Mouse (Mus musculus) lung, embryonic 15.5 days (tissue): ENCODE data around the gene Ldb3. TPM values are rescaled to one million over a fixed set of nuclear protein-coding genes. Genes with fewer than 3 reads are reported as not detected.

Experiments used
- ATAC-seq: fragments of 200-750 bp; cut with Nextera tagmentation; 2 replicates; pipeline ENCODE4 v1.8.0; 2017; ENCODE audit warnings: moderate number of reproducible peaks, borderline replicate concordance; ENCODE audit not compliant: low FRiP score, low TSS enrichment; ENCODE audit errors: extremely low read depth
- H3K27ac ChIP-seq: fragments of 300-500 bp; sonication (generic); 2 replicates; pipeline ENCODE4 v1.5.1; 2015; ENCODE audit warnings: moderate library complexity, mild to moderate bottlenecking, inconsistent platforms
- H3K27me3 ChIP-seq: fragments of 300-500 bp; sonication (generic); 2 replicates; pipeline ENCODE4 v1.6.1; 2015; ENCODE audit warnings: inconsistent platforms
- H3K36me3 ChIP-seq: fragments of 300-500 bp; sonication (generic); 2 replicates; pipeline ENCODE4 v1.6.1; 2015; ENCODE audit warnings: inconsistent platforms
- H3K4me1 ChIP-seq: fragments of 300-500 bp; sonication (generic); 2 replicates; pipeline ENCODE4 v1.6.1; 2015; ENCODE audit warnings: inconsistent platforms
- H3K4me2 ChIP-seq: fragments of 300-500 bp; sonication (generic); 2 replicates; pipeline ENCODE4 v1.6.1; 2015; ENCODE audit warnings: inconsistent platforms, mild to moderate bottlenecking, moderate library complexity
- H3K4me3 ChIP-seq: fragments of 300-500 bp; sonication (generic); 2 replicates; pipeline ENCODE4 v1.5.1; 2015; ENCODE audit warnings: mild to moderate bottlenecking, inconsistent platforms
- H3K9ac ChIP-seq: fragments of 300-500 bp; sonication (generic); 2 replicates; pipeline ENCODE4 v1.6.1; 2015; ENCODE audit warnings: inconsistent platforms
- H3K9me3 ChIP-seq: fragments of 300-500 bp; sonication (generic); 2 replicates; pipeline ENCODE4 v1.6.1; 2016; ENCODE audit warnings: inconsistent platforms
- WGBS: fragments of 180-500 bp; shearing (Covaris S2); methylation state at CpG from one replicate; pipeline ENCODE4 v1.1.7; 2015; 5-methylcytosine and 5-hydroxymethylcytosine counted together
- polyA plus RNA-seq: library from polyadenylated mRNA; unstranded; fragments of >200 nt; fragmentation: Nextera tagmentation; extraction: Ambion mirVana; gene quantifications from 2 replicates; pipeline ENCODE4 v1.2.1, GENCODE M21; 2015

Gene Ldb3
- polyA plus RNA-seq, 1 experiment from 2014 or later = 9.5 TPM

DNA sequence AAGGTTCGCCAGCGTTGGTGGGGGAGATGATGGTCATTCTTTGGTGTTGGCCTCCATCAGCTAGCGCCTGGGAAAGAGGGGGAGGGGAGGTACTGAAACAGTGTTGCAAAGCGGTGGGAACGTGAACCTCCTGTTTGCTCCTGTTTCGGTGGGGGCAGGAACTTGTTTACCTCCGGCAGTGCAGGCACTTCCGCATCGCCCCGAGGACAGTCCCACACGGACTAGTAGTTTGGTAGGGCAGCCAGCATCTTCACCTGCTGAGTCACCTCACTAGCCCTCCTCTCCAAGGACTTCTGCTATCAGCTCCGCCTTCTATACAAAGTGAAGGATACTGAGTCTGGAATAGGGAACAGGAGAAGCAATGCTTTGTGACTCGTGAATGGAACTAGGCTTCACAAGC, 26.6 kb upstream of the Ldb3 start:
- Histone ChIP-seq H3K4me3 (peak overlapping the region; percentile 15), H3K9ac (no peak overlapping the region), H3K9me3 (no peaks in the 10 kb centered on the region), H3K4me2 (peak overlapping the region; percentile 48), H3K27me3 (peaks cover 25% of the 10 kb centered on the region), H3K27ac (peak overlapping the region; percentile 31; the same call in 1 of the 2 replicates), H3K36me3 (no peaks in the 10 kb centered on the region), H3K4me1 (peaks cover 7% of the 10 kb centered on the region; the same call in 1 of the 2 replicates)
- WGBS = 2% methylated on average over 13 of the region's 13 CpGs
- 0 out of 2 replicates have a peak, but pooled peaks have one; percentile 26 for ATAC-seq

DNA sequence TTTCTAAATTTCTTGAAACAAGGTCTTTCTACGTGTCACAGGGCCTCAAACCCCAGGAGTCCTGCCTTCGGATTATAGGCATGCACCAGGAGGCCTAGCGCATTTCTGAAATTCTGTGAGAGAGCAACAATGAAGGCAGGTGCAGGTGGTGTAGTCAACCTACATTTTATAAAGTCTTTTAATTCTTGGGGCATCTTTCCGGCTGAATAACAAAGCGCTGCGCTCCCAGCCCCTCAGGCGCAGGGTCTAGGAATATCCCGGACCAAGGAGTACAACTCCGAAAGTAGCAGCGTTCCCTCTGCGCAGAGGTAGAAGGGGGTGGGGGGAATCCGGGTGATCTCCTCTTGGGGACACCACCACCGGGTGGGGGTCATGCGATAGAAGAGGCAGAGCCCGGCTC, 26.1 kb upstream of the Ldb3 start:
- Histone ChIP-seq H3K9ac (no peak overlapping the region), H3K9me3 (no peaks in the 10 kb centered on the region), H3K36me3 (no peaks in the 10 kb centered on the region), H3K4me2 (peak overlapping the region; percentile 48), H3K27me3 (peaks cover 25% of the 10 kb centered on the region), H3K4me1 (peaks cover 7% of the 10 kb centered on the region; the same call in 1 of the 2 replicates), H3K4me3 (peak overlapping the region; percentile 15), H3K27ac (no peak overlapping the region)
- no peak for ATAC-seq
- 15% methylated on average over 15 of the region's 15 CpGs for WGBS

DNA sequence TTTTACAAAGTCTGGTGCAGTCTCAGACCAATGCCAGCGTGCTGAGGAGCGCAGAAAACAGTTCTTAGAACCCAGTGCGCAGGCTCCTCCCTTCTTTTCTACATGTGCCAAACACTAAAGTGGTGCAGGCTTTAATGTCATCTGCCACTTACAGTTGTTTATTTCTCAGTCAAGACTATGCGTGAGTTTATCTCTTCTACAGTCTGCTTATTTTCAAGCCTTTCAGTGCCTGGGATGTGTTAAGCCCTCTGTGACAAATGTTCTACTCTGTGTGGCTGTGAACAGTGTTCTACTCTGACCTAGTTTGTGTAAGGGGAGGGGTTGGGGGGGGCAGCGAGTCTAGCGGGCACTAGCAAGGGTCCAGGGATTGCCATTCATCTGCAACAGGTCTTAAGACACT, 25.0 kb upstream of the Ldb3 start:
- 38% methylated on average over 6 of the region's 6 CpGs for WGBS
- Histone ChIP-seq H3K9me3 (no peaks in the 10 kb centered on the region), H3K27me3 (peaks cover 25% of the 10 kb centered on the region), H3K9ac (no peak overlapping the region), H3K4me2 (no peak overlapping the region), H3K27ac (no peak overlapping the region), H3K4me1 (peaks cover 7% of the 10 kb centered on the region; the same call in 1 of the 2 replicates), H3K4me3 (no peak overlapping the region), H3K36me3 (no peaks in the 10 kb centered on the region)
- no peak for ATAC-seq

DNA sequence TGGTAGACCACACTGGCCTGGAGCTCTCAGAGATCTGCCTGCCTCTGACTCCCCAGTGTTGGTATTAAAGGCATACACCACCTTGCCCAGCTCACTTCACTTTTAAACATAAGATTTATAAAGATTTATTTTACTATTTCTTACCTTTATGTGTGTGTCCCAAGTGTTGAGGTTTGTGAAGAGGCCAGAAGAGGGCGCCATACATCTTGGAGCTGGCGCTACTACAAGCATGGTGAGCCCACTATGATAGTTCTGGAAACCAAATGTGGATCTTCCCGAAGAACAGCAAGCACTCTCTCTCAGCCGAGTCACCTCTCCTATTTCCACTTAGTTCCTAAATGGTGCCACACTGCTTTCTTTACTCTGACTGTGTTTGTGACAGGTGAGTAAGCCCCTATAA, 23.7 kb upstream of the Ldb3 start:
- WGBS = 45% methylated on average over 4 of the region's 4 CpGs
- ATAC-seq = no peak
- H3K4me2 ChIP-seq = no peak overlapping the region

DNA sequence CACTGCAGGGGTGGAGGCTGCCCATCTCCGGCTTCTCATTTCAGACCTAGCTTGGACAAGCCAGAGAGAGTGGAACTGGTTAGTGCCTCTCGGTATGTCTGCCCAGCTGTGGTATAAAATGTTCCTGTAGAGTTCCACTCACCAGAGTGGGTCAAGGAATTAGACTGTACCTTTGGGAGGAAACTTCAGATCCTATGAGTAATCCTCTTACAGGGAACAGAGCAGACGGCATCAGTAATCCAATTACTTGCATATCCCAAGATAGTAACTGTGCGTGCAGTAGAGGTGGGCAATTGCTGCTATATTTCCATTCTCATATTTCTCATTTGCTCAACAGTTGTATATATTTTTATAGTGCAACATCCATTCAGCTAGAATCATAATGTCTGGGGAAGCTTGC, 23.1 kb upstream of the Ldb3 start:
- 92% methylated on average over 4 of the region's 4 CpGs for WGBS
- H3K9me3 ChIP-seq = no peaks in the 10 kb centered on the region
- H3K4me2 ChIP-seq = no peak overlapping the region
- ATAC-seq = no peak
- peaks cover 7% of the 10 kb centered on the region; the same call in 1 of the 2 replicates for H3K4me1 ChIP-seq
- no peak overlapping the region for H3K9ac ChIP-seq
- no peak overlapping the region for H3K4me3 ChIP-seq
- peaks cover 23% of the 10 kb centered on the region for H3K27me3 ChIP-seq
- no peak overlapping the region for H3K27ac ChIP-seq
- H3K36me3 ChIP-seq = no peaks in the 10 kb centered on the region

More for the DNA sequence above, 23.7 kb upstream of the Ldb3 start:
- H3K36me3 ChIP-seq = no peaks in the 10 kb centered on the region
- no peak overlapping the region for H3K9ac ChIP-seq
- no peak overlapping the region for H3K4me3 ChIP-seq
- H3K9me3 ChIP-seq = no peaks in the 10 kb centered on the region
- H3K27me3 ChIP-seq = peaks cover 25% of the 10 kb centered on the region
- no peak overlapping the region for H3K27ac ChIP-seq
- peaks cover 7% of the 10 kb centered on the region; the same call in 1 of the 2 replicates for H3K4me1 ChIP-seq

DNA sequence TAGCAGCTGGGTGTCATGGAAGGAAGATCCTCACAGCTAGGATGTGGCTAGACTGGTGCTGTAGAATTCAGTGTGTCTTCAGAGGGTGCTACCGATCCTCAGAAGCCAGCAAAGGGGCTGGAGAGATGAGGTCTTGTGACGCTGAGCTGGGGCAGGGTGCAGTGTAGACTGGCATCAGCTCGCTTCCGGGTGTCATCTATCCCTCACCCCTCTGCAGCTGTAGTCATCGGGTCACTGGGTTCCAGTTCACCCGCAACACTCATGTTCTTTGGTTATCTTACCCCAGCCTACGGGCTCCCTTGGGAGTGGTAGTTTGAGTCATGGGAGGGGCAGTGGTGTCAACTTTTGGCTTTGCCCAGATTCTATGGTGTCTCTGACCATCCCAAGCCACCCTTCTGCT, 13.4 kb upstream of the Ldb3 start:
- Histone ChIP-seq H3K4me2 (no peak overlapping the region), H3K27ac (no peak overlapping the region), H3K36me3 (no peaks in the 10 kb centered on the region), H3K4me3 (no peak overlapping the region), H3K27me3 (no peaks in the 10 kb centered on the region; the same call in 1 of the 2 replicates), H3K9me3 (no peaks in the 10 kb centered on the region), H3K4me1 (no peaks in the 10 kb centered on the region), H3K9ac (no peak overlapping the region)
- WGBS = 96% methylated on average over 7 of the region's 7 CpGs
- ATAC-seq = no peak

DNA sequence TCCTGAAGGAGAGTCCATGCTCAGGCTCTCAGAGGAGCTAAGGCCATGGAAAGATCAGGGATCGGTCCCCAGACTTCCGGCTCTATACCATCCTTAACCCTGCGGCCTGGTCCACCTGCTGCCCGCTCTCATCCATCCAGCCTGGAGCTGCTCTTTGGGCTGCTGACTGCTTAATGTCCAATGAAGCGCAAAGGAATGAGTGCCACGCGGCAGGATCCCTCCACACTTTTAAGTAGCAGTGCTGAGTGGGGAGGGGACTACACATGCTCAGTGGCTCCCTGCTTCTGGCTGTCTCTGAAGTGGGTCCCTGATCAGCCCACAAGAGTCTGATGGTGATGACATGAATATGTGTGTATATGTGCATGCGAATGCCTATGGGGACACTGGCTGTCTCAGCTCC, 11.5 kb upstream of the Ldb3 start, which contains the start of gene Opn4:
TSS of gene Opn4 (minus strand) at position 202 of the 400 bp plus-strand sequence.
- Histone ChIP-seq H3K4me1 (no peaks in the 10 kb centered on the region), H3K9ac (no peak within 1 kb of the TSS), H3K36me3 (no peaks in the 10 kb centered on the region), H3K4me2 (no peak within 1 kb of the TSS), H3K27me3 (no peaks in the 10 kb centered on the region; the same call in 1 of the 2 replicates), H3K27ac (no peak within 1 kb of the TSS), H3K9me3 (no peaks in the 10 kb centered on the region), H3K4me3 (no peak within 1 kb of the TSS)
- ATAC-seq = no peak
- WGBS = 86% methylated on average over 8 of the region's 8 CpGs

DNA sequence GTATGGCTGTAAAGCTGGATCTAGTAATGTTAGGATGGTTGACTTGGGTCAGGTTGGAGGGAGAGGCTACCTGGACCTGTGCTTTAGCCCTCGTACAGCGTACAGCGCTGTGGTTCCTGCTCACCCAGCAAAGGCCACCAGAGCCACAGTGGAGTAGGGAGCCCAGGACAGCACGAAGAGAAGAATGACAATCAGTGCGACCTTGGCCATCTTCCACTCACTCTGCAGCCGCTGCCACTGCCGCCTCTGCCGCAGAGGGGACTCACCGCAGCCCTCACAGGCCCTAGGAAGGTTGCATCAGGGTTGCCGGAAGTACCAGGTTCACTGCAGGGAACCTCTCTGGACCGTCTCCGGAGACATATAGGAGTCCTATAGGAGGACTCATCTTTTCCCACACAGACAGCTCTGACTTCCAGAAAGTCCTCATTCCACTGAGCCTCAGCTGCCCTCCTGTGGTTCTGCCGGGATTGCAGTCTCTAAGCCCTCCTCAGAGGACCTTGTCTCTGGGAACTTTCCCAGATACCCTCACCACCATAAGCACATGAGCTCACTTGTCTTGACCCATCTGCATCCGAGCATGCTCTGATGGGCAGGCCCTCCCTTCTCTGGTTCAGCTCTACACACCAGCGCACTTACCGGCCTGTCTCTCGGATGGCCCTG, 7.2 kb upstream of the Ldb3 start:
- WGBS = 71% methylated on average over 17 of the region's 17 CpGs
- no peaks in the 10 kb centered on the region for H3K9me3 ChIP-seq
- no peak overlapping the region for H3K4me3 ChIP-seq
- H3K4me1 ChIP-seq = peaks cover 8% of the 10 kb centered on the region; the same call in 1 of the 2 replicates
- H3K9ac ChIP-seq = no peak overlapping the region
- no peaks in the 10 kb centered on the region; the same call in 1 of the 2 replicates for H3K27me3 ChIP-seq
- ATAC-seq = no peak
- H3K4me2 ChIP-seq = no peak overlapping the region
- H3K27ac ChIP-seq = no peak overlapping the region
- no peaks in the 10 kb centered on the region for H3K36me3 ChIP-seq

DNA sequence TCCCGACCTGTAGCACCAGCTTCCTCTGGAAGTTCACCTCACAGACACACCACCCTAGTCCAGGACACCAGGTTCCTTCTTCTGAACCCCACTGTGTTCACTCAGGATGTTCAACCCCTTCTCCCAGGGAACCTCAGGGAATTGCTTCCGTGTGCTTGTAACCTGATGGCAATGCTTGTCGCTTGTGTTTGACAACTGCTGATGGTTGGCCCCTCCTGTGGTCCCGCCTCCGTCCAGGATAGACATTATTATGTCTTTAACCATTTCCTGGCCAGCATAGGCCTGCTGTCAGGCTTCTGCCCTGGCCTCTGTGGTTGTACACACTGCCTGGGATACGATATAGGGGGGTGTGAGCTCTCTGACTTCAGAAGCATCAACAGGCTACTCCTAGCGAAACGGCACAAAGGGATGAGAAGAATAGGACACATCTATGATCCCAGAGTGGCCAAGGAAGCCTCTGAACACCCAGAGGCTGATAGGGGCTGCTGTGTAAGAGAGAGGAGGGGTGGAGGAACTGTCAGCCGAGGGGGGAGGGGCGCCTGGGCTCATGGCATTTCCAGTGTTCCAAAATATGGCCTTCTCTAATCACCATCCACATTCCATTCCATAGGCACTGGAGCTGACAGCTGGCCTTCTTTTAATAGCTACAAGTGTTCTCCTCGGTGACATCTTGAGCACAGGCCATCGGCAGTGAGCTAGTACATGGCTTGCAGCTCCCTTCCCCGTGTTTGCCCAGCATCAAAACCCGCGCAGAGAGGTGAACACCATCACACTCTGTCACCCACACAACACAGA, 3.5 kb upstream of the Ldb3 start:
- no peak overlapping the region for H3K4me3 ChIP-seq
- no peaks in the 10 kb centered on the region for H3K36me3 ChIP-seq
- peaks cover 8% of the 10 kb centered on the region; the same call in 1 of the 2 replicates for H3K4me1 ChIP-seq
- H3K9me3 ChIP-seq = no peaks in the 10 kb centered on the region
- H3K27ac ChIP-seq = no peak overlapping the region
- 36% methylated on average over 15 of the region's 15 CpGs for WGBS
- H3K27me3 ChIP-seq = no peaks in the 10 kb centered on the region
- no peak; the same call in 1 of the 2 replicates for ATAC-seq
- H3K4me2 ChIP-seq = no peak overlapping the region
- no peak overlapping the region for H3K9ac ChIP-seq

DNA sequence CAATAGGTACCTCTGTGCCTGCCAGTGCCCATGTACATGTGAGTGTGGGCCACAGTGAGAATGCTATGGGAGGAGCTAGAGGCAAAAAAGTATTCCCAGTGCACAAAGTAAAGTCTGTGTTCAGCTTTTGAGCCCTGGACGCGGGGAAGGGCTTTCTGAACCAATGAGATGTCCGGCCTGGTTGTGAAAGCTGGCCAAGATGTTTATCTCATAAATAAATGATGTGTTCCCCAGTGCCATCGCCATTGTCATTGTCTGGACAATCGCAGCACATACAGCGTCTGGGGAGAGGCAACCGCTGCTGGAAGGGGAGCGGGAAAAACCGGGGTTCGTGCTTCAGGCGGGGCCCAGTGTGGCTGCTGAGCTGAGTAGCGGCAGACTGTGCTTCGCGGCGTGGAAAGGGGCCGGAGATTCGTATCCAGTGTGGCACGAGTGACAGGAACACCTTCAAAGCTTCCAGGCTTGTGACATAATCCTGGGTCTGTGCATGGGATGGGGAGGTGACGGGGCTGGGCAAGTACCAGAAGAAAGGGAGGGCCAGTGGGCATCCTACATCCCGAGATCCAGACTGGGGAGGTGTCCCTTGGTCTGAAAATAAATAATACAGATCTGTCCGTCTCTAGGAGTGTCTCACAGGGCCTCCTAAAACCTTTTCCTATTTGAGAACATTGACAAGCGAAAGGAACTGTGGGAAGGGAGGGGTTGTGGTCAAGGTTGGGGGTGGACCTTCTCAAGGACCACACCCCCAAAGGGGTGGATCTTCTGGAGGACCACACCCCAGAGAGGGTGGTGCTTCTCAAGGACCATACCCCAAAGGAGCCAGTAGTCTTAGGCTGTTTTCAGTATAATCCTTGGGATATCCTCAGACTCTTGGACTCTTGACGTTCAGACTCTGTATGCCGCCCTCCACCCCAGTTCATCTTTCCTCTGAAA, 2.5 kb upstream of the Ldb3 start:
- H3K4me2 ChIP-seq = 0 out of 2 replicates have a peak overlapping the region, but pooled peaks have one; percentile 5
- ATAC-seq = no peak; the same call in 1 of the 2 replicates
- no peak overlapping the region for H3K9ac ChIP-seq
- 59% methylated on average over 24 of the region's 24 CpGs for WGBS
- H3K4me3 ChIP-seq = no peak overlapping the region
- peaks cover 8% of the 10 kb centered on the region; the same call in 1 of the 2 replicates for H3K4me1 ChIP-seq
- no peaks in the 10 kb centered on the region for H3K27me3 ChIP-seq
- H3K36me3 ChIP-seq = no peaks in the 10 kb centered on the region
- no peak overlapping the region for H3K27ac ChIP-seq
- H3K9me3 ChIP-seq = no peaks in the 10 kb centered on the region

DNA sequence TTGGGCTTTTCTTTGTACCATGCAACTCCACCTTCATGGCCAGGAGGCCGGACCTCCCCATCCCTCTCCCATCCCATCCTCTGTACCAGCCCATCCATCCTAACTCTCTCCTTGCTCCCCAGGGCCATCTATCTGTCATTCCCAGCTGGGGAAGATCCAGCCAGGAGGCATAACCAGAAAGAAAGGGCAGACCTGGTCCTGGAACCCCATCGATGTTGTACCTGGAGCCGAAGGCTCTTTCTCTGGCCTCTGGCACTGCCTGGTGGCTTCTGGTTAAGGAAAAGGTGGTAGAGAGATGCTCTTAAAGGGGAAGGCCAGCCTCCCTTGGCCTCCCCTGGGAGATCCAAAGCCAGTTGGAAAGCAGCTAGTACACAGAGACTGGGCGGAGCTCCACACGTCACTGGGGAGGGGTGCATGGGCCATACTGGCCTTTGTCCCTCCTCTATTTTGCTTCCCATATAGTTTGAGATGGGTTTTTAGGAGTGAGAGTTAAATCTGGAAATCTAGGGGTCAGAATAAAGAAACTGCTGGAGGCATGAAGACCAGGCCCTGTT, 1.6 kb upstream of the Ldb3 start:
- H3K4me3 ChIP-seq = no peak overlapping the region
- no peaks in the 10 kb centered on the region for H3K27me3 ChIP-seq
- H3K9me3 ChIP-seq = no peaks in the 10 kb centered on the region
- WGBS = 85% methylated on average over 5 of the region's 5 CpGs
- no peak overlapping the region for H3K9ac ChIP-seq
- H3K27ac ChIP-seq = no peak overlapping the region
- H3K36me3 ChIP-seq = no peaks in the 10 kb centered on the region
- peaks cover 8% of the 10 kb centered on the region; the same call in 1 of the 2 replicates for H3K4me1 ChIP-seq
- no peak overlapping the region for H3K4me2 ChIP-seq
- ATAC-seq = no peak
